Mouse (Mus musculus): ENCODE data around the gene Mef2b.
A peak's percentile ranks its signal among the peaks of the same experiment; 100 is the strongest.

Gene Mef2b

GRCm38 (mm10) chr8:70139026-70139857, at the start of gene Mef2b, which contains the start of the genes Rfxank and Borcs8:
Mef2b (plus strand) TSS chr8:70139711.
Rfxank (minus strand) TSS chr8:70139154.
Borcs8 (plus strand) TSS chr8:70139499.
- DNase-seq (ENCODE audit: low spot score): peak; percentile 95

GRCm38 (mm10) chr8:70092786-70093185, 46.7 kb upstream of the Mef2b start:
- DNase-seq (ENCODE audit: low spot score): no peak

GRCm38 (mm10) chr8:70099276-70099675, 40.2 kb upstream of the Mef2b start:
- DNase-seq (ENCODE audit: low spot score): no peak

GRCm38 (mm10) chr8:70100241-70100640, 39.3 kb upstream of the Mef2b start:
- DNase-seq (ENCODE audit: low spot score): no peak

- peak; percentile 14 for DNase-seq (ENCODE audit: low spot score)
Observed at GRCm38 (mm10) chr8:70104506-70104905, 35.0 kb upstream of the Mef2b start.

GRCm38 (mm10) chr8:70104922-70105321, 34.6 kb upstream of the Mef2b start:
- no peak for DNase-seq (ENCODE audit: low spot score)

- no peak for DNase-seq (ENCODE audit: low spot score)
Observed at GRCm38 (mm10) chr8:70110451-70110850, 29.1 kb upstream of the Mef2b start.

GRCm38 (mm10) chr8:70111192-70111795, 28.2 kb upstream of the Mef2b start:
- no peak for DNase-seq (ENCODE audit: low spot score)

- DNase-seq (ENCODE audit: low spot score): no peak
Observed at GRCm38 (mm10) chr8:70112401-70113016, 27.0 kb upstream of the Mef2b start.

GRCm38 (mm10) chr8:70114488-70114887, 25.0 kb upstream of the Mef2b start:
- no peak for DNase-seq (ENCODE audit: low spot score)

- no peak for DNase-seq (ENCODE audit: low spot score)
Observed at GRCm38 (mm10) chr8:70114892-70115291, 24.6 kb upstream of the Mef2b start.

- DNase-seq (ENCODE audit: low spot score): no peak
Observed at GRCm38 (mm10) chr8:70117611-70118010, 21.9 kb upstream of the Mef2b start.

GRCm38 (mm10) chr8:70118726-70119700, 20.5 kb upstream of the Mef2b start:
- DNase-seq (ENCODE audit: low spot score): no peak

- peak; percentile 18 for DNase-seq (ENCODE audit: low spot score)
Observed at GRCm38 (mm10) chr8:70120667-70121066, 18.8 kb upstream of the Mef2b start, which contains the start of gene Ncan. Ncan (minus strand) TSS chr8:70120873.

GRCm38 (mm10) chr8:70122863-70123262, 16.6 kb upstream of the Mef2b start:
- DNase-seq (ENCODE audit: low spot score): no peak

- DNase-seq (ENCODE audit: low spot score): no peak
Observed at GRCm38 (mm10) chr8:70124992-70125391, 14.5 kb upstream of the Mef2b start.

GRCm38 (mm10) chr8:70128435-70128834, 11.1 kb upstream of the Mef2b start:
- DNase-seq (ENCODE audit: low spot score): no peak

- no peak for DNase-seq (ENCODE audit: low spot score)
Observed at GRCm38 (mm10) chr8:70129309-70129952, 10.1 kb upstream of the Mef2b start.

GRCm38 (mm10) chr8:70130066-70130465, 9.4 kb upstream of the Mef2b start:
- no peak for DNase-seq (ENCODE audit: low spot score)

GRCm38 (mm10) chr8:70131166-70131883, 8.2 kb upstream of the Mef2b start, which contains the start of gene Nr2c2ap:
Nr2c2ap (plus strand) TSS chr8:70131333.
- DNase-seq (ENCODE audit: low spot score): peak; percentile 76
